Mouse (Mus musculus): ENCODE data around the gene Kif22. TPM values are rescaled to one million over a fixed set of nuclear protein-coding genes. Genes with fewer than 3 reads are reported as not detected.

Gene Kif22
- total RNA-seq, 4 experiments from 2014 or later: 1.2 to 2.2 (median 1.6) TPM; not detected in 1

GRCm38 (mm10) chr7:126984667-126985444 lies 57.4 kb downstream of the Kif22 start:
- DNase-seq (ENCODE audit: low spot score): no peak

GRCm38 (mm10) chr7:126983113-126983512 lies 59.2 kb downstream of the Kif22 start:
- no peak for DNase-seq (ENCODE audit: low spot score)

GRCm38 (mm10) chr7:126982054-126982453 lies 60.2 kb downstream of the Kif22 start:
- DNase-seq (ENCODE audit: low spot score): no peak

DNA sequence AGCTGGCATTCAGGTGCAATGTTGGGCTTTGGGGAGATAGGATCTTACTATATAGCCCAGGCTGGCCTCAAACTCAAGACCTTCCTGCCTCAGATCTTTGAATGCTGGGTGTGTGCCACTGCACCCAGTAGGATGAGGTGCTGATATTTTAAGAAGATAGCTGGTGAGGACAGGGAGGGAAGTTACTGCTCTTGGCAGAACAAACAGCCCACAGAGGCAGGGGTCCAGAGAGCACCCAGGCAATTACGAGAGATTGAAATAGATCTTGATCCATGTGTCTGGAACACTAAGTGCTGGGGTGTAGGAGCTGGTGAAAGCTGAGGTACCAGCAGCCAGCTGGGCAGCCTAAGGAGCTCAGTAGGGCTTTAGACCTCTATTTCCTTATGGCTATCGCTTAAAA lies 60.7 kb downstream of the Kif22 start:
- DNase-seq (ENCODE audit: low spot score): no peak

DNA sequence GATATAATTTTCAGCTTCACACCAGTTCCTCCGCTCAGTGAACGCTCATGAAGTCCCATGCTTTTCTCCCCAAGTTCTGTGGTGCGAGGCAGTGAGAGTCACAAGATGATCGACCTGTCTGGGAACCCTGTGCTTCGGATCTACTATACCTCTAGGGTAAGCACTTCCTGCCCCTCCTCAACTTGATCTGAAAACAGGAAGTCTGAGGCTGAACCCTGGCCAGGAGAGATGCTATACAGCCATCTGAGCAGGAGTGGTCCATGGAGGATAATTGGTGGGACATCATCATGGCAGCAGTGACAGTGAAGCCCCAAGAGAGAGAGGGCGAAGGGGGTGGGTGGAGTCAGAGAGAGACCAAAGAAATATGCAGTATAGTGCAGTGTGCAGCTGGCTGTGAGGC lies 63.4 kb downstream of the Kif22 start:
- DNase-seq (ENCODE audit: low spot score): no peak

Small RNA genes within 50 kb of the gene (microRNA-seq; reads per million reads assigned to microRNA genes)
- gene Gm44343: not detected

Other genes starting within 250 kb of the Kif22 start
- gene Ppp4c, start 250.0 kb downstream of the Kif22 start, total RNA-seq (2022): 10 to 100 TPM; 32.7 to 36.8 (median 34.5) TPM
- 10 to 100 TPM in 1 of 4 experiments, 1 to 10 TPM in 3; 6.9 to 10.1 (median 8.0) TPM for gene Fam57b, start 244.8 kb downstream of the Kif22 start, total RNA-seq (2022)
- not detected for gene 4930451I11Rik, start 210.8 kb downstream of the Kif22 start, total RNA-seq (2022)
- gene Doc2a, start 195.1 kb downstream of the Kif22 start, total RNA-seq (2022): not detected
- 1 to 10 TPM; 4.8 to 9.6 (median 6.4) TPM for gene Hirip3, start 180.5 kb downstream of the Kif22 start, total RNA-seq (2022)
- gene Ino80e, start 180.1 kb downstream of the Kif22 start, total RNA-seq (2022): 10 to 100 TPM; 18.3 to 23.9 (median 21.3) TPM
- gene Taok2, start 157.8 kb downstream of the Kif22 start, total RNA-seq (2022): 10 to 100 TPM; 35.8 to 40.4 (median 38.5) TPM
- gene Tmem219, start 119.6 kb downstream of the Kif22 start, total RNA-seq (2022): 10 to 100 TPM; 10.3 to 13.1 (median 12.6) TPM
- gene Kctd13, start 113.6 kb downstream of the Kif22 start, total RNA-seq (2022): 1 to 10 TPM; 6.6 to 9.3 (median 7.3) TPM
- under 1 TPM in 1 of 4 experiments, not detected in 3; 0.19 TPM for gene Asphd1, start 92.9 kb downstream of the Kif22 start, total RNA-seq (2022)
- 1 to 10 TPM; 2.6 to 7.2 (median 6.4) TPM for gene Sez6l2, start 91.9 kb downstream of the Kif22 start, total RNA-seq (2022)
- 10 to 100 TPM; 45.9 to 53.7 (median 50.7) TPM for gene Cdipt, start 66.6 kb downstream of the Kif22 start, total RNA-seq (2022)
- under 1 TPM in 3 of 4 experiments, not detected in 1; 0.37 to 0.60 (median 0.43) TPM for gene Cdiptos, start 66.4 kb downstream of the Kif22 start, total RNA-seq (2022)
- 10 to 100 TPM; 59.3 to 81.8 (median 73.5) TPM for gene Mvp, start 27.9 kb downstream of the Kif22 start, total RNA-seq (2022)
- not detected for gene Pagr1b, start 26.0 kb downstream of the Kif22 start, total RNA-seq (2022)
- 10 to 100 TPM in 2 of 4 experiments, 1 to 10 TPM in 2; 8.3 to 22.2 (median 10.5) TPM for gene Pagr1a, start 25.1 kb downstream of the Kif22 start, total RNA-seq (2022)
- gene Gm42742, start 21.4 kb downstream of the Kif22 start, total RNA-seq (2022): 10 to 100 TPM; 28.1 to 33.3 (median 31.4) TPM
- 1 to 10 TPM in 1 of 4 experiments, under 1 TPM in 1, not detected in 2; 0.87 to 1.1 TPM for gene Prrt2, start 21.3 kb downstream of the Kif22 start, total RNA-seq (2022)
- 10 to 100 TPM; 48.5 to 55.9 (median 54.8) TPM for gene Maz, start 15.4 kb downstream of the Kif22 start, total RNA-seq (2022)
- gene Zg16, start 44.9 kb upstream of the Kif22 start, total RNA-seq (2022): not detected
- 1 to 10 TPM; 1.2 to 2.9 (median 1.3) TPM for gene AI467606, start 48.9 kb upstream of the Kif22 start, total RNA-seq (2022)
- not detected for gene Qprt, start 79.8 kb upstream of the Kif22 start, total RNA-seq (2022)
- gene Spn, start 95.4 kb upstream of the Kif22 start, total RNA-seq (2022): under 1 TPM; 0.38 to 0.57 (median 0.46) TPM
- gene Cd2bp2, start 153.6 kb upstream of the Kif22 start, total RNA-seq (2022): 10 to 100 TPM; 36.2 to 45.1 (median 40.6) TPM
- gene Tbc1d10b, start 166.0 kb upstream of the Kif22 start, total RNA-seq (2022): 10 to 100 TPM; 17.4 to 24.4 (median 23.0) TPM
- gene Mylpf, start 166.4 kb upstream of the Kif22 start, total RNA-seq (2022): 10 to 100 TPM in 1 of 4 experiments, 1 to 10 TPM in 3; 6.2 to 14.1 (median 8.2) TPM
- 1 to 10 TPM; 5.2 to 6.4 (median 5.8) TPM for gene Zfp553, start 190.6 kb upstream of the Kif22 start, total RNA-seq (2022)
- 1 to 10 TPM; 2.1 to 3.9 (median 2.6) TPM for gene Sept1, start 190.7 kb upstream of the Kif22 start, total RNA-seq (2022)
- 10 to 100 TPM; 15.3 to 21.7 (median 17.1) TPM for gene Zfp771, start 201.8 kb upstream of the Kif22 start, total RNA-seq (2022)
- 10 to 100 TPM; 40.5 to 45.6 (median 40.9) TPM for gene Dctpp1, start 218.2 kb upstream of the Kif22 start, total RNA-seq (2022)
- 10 to 100 TPM; 24.2 to 31.6 (median 31.0) TPM for gene Sephs2, start 231.6 kb upstream of the Kif22 start, total RNA-seq (2022)